Mouse (Mus musculus): Measurements from ENCODE around the gene Dusp28.

DNA sequence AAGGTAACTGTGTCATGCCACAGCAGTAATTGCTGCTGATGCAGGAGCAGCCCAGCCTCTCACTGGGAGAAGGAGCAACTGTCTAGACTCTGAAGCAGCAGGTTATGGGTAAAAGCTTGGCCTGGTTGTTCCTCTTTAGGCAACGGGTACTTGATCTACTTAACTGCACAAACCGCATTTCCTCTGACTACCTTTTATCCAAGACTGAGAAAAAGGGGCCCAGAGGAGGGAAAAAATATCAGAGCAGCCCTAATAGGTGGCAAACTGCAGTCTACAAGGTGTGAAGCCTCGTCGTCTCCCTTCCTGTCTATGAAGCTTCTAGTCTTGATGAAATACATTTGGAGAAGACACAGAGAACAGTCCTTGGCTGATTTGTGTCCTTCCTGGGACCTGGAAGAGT is 26.8 kb downstream of the Dusp28 start:
- no peak for TF ChIP-seq CTCF (IDR thresholded peaks at IDR 0.05)
- no peak for TF ChIP-seq EP300 (IDR thresholded peaks at IDR 0.05)

Measured in lung, postnatal 0 days (tissue).